Mouse (Mus musculus) liver, embryonic 13.5 days (tissue): ENCODE data around the gene Eif4a1. TPM values are rescaled to one million over a fixed set of nuclear protein-coding genes. Genes with fewer than 3 reads are reported as not detected.

ENCODE experiments used
- ATAC-seq: fragments of 200-750 bp; cut with Nextera tagmentation; 2 replicates; pipeline ENCODE4 v1.8.0; 2017; ENCODE audit warnings: low read depth, mild to moderate bottlenecking, moderate number of reproducible peaks, moderate library complexity
- DNase-seq: peaks from one replicate; pipeline ENCODE4 v3.0.0; 2022
- H3K27ac ChIP-seq: fragments of 300-500 bp; sonication (generic); 2 replicates; pipeline ENCODE4 v1.5.1; 2015; ENCODE audit warnings: moderate library complexity, mild to moderate bottlenecking, inconsistent platforms
- H3K27me3 ChIP-seq: fragments of 300-500 bp; sonication (generic); 2 replicates; pipeline ENCODE4 v1.6.1; 2015; ENCODE audit warnings: mild to moderate bottlenecking, inconsistent platforms
- H3K36me3 ChIP-seq: fragments of 300-500 bp; sonication (generic); 2 replicates; pipeline ENCODE4 v1.6.1; 2015; ENCODE audit warnings: mild to moderate bottlenecking, inconsistent platforms
- H3K4me1 ChIP-seq: fragments of 300-500 bp; sonication (generic); replicated peaks from 2 replicates; pipeline ENCODE4 v1.6.1; 2015; ENCODE audit warnings: inconsistent platforms
- H3K4me2 ChIP-seq: fragments of 300-500 bp; sonication (generic); 2 replicates; pipeline ENCODE4 v1.6.1; 2015; ENCODE audit warnings: inconsistent platforms, mild to moderate bottlenecking, moderate library complexity
- H3K4me3 ChIP-seq: fragments of 300-500 bp; sonication (generic); replicated peaks from 2 replicates; pipeline ENCODE4 v1.5.1; 2015; ENCODE audit warnings: mild to moderate bottlenecking, inconsistent platforms
- H3K9ac ChIP-seq: fragments of 300-500 bp; sonication (generic); 2 replicates; pipeline ENCODE4 v1.6.1; 2015; ENCODE audit warnings: mild to moderate bottlenecking, inconsistent platforms
- H3K9me3 ChIP-seq: fragments of 300-500 bp; sonication (generic); replicated peaks from 2 replicates; pipeline ENCODE4 v1.6.1; 2016; ENCODE audit warnings: inconsistent platforms
- WGBS: fragments of 180-500 bp; shearing (Covaris S2); methylation state at CpG from one replicate; pipeline ENCODE4 v1.1.7; 2015; ENCODE audit not compliant: insufficient replicate concordance; 5-methylcytosine and 5-hydroxymethylcytosine counted together
- polyA plus RNA-seq: library from polyadenylated mRNA; unstranded; fragments of >200 nt; fragmentation: Nextera tagmentation; extraction: Ambion mirVana; gene quantifications from 2 replicates; pipeline ENCODE4 v1.2.1, GENCODE M21; 2015

Eif4a1 gene
- polyA plus RNA-seq, 1 experiment from 2014 or later, result 351 TPM

DNA sequence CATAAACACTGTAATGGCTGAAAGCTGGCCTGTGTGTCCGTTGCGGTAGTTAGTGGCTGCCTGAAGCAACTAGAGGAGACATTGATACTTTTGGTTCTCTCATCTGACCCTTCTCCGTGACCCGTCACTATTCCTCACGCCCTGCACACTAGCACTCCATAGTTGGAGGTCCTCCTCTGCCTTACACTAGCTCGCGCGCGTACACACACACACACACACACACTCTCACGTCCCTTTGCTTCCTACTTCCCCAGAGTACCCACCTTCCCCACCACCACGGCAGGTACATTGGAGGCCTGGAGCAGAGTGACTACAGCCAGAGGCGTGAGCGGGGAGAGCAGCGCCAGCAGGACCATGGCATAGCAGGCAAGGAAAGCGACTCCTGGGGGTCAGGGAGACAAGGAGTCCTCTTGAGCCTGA lies 14.8 kb downstream of the Eif4a1 start:
- Histone ChIP-seq H3K27me3 (no peaks in the 10 kb centered on the region), H3K9me3 (no peaks in the 10 kb centered on the region), H3K4me1 (peaks cover 68% of the 10 kb centered on the region), H3K9ac (no peak overlapping the region), H3K4me2 (no peak overlapping the region), H3K27ac (no peak overlapping the region), H3K4me3 (no peak overlapping the region), H3K36me3 (peaks cover 67% of the 10 kb centered on the region)
- WGBS, result 81% methylated on average over 15 of the region's 15 CpGs
- DNase-seq (no peak), ATAC-seq (no peak)

DNA sequence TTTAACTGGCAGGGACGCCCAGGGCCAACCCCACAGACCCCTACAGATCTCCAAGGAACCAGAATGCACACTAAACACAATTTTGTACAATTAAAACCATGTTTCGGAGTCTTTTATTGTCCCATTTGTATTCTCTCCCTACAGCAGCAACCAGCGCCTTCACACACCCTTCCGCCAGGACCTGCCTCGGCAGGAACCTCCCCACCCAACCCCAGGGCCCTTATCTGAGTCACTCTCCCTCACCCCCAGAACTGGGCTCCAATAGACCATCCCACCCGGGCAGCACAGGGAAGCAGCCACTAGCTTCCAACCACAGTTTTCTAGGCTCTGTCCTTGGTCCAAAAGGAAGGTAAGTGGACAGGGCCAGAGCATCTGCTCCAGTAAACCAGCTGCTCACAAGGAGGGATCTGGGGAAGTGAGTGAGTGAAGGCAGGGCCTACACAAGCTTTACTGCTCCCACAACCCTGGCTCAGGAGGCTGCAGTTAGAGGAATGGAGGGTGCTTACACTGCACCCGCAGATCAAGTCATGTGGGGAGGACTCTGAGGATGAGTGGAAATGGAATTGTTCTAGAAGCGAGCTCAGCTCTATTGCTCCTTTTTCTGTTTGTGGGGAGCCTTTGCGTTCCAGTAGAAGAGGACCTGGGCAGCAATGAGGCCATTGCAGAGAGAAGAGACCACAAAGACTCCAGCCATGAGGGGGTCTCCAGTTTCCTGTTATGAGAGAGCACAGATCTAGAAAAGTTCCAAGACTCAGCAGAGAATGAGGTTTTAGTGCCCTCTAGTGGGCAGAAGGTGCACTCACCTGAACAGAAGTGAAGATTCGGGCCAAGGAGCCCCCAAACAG lies 15.4 kb downstream of the Eif4a1 start:
- ATAC-seq (peak; percentile 52; the same call in 1 of the 2 replicates), DNase-seq (peak; percentile 36)
- WGBS, result 48% methylated on average over 10 of the region's 10 CpGs
- Histone ChIP-seq H3K4me3 (no peak overlapping the region), H3K4me1 (peaks cover 73% of the 10 kb centered on the region), H3K27ac (peak overlapping the region; percentile 60), H3K27me3 (no peaks in the 10 kb centered on the region), H3K36me3 (peaks cover 73% of the 10 kb centered on the region), H3K9me3 (no peaks in the 10 kb centered on the region), H3K9ac (peak overlapping the region; percentile 38; the same call in 1 of the 2 replicates), H3K4me2 (peak overlapping the region; percentile 18; the same call in 1 of the 2 replicates)

DNA sequence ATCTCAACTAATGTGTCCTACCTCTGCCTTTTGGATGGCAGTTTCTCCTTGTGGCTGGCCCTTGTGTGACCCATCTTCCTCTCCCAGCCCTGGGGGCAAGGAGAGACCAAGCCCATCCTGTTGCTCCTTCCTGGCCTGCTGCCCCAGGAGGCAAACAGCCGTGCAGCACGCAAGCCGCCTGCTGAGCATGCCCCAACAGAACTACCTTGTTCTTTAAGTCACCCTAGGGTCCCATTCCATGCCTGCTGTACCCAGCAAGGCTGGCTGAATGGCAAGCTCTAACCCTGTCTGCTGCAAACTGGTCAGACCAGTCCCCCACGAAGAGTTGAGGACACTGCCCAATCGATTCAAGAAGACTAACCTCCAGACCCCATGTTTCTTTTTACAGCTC lies 16.2 kb downstream of the Eif4a1 start:
- Histone ChIP-seq H3K36me3 (peaks cover 81% of the 10 kb centered on the region), H3K4me2 (no peak overlapping the region), H3K9me3 (no peaks in the 10 kb centered on the region), H3K27me3 (no peaks in the 10 kb centered on the region), H3K27ac (no peak overlapping the region), H3K4me1 (peaks cover 65% of the 10 kb centered on the region), H3K4me3 (no peak overlapping the region), H3K9ac (0 out of 2 replicates have a peak overlapping the region, but pooled peaks have one; percentile 38)
- no peak for DNase-seq
- 89% methylated on average over 5 of the region's 5 CpGs for WGBS
- ATAC-seq, result no peak

DNA sequence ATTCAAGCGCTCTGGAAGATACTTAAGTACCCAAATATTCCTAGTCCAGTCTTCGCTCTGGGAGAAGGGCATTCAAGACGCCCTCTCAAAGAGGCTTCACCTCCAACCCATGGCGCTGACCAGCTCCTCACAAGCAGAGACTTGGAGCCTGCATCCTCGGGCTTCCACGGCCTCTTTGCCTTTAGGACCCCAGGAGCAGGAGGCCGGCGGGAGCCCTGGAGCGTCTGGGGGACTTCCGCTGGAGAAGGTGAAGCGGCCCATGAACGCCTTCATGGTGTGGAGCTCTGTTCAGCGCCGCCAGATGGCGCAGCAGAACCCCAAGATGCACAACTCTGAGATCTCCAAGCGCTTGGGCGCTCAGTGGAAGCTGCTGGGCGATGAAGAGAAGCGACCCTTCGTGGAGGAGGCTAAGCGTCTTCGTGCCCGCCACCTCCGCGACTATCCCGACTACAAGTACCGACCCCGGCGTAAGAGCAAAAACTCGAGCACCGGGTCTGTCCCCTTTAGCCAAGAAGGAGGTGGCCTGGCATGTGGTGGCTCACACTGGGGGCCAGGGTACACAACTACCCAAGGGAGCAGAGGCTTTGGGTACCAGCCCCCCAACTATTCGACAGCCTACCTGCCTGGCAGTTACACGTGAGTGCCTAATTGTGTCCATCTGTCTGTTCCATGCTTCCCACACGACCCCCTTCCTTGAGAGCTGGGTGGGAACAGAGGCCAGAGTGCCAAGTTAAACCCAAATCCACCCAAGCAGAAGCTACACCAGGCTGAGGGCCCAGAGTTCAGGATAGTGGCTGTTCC lies 16.8 kb downstream of the Eif4a1 start, which contains the start of gene Sox15:
Sox15 (plus strand) TSS at position 51 of the 801 bp plus-strand sequence.
- Histone ChIP-seq H3K4me2 (0 out of 2 replicates have a peak within 1 kb of the TSS, but pooled peaks have one; percentile 23), H3K36me3 (peaks cover 87% of the 10 kb centered on the region), H3K27me3 (no peaks in the 10 kb centered on the region), H3K4me1 (peaks cover 59% of the 10 kb centered on the region), H3K9me3 (no peaks in the 10 kb centered on the region), H3K9ac (no peak within 1 kb of the TSS), H3K4me3 (no peak within 1 kb of the TSS), H3K27ac (peak within 1 kb of the TSS; percentile 30)
- DNase-seq (peak; percentile 43), ATAC-seq (peak; percentile 60)
- 37% methylated on average over 34 of the region's 34 CpGs for WGBS

DNA sequence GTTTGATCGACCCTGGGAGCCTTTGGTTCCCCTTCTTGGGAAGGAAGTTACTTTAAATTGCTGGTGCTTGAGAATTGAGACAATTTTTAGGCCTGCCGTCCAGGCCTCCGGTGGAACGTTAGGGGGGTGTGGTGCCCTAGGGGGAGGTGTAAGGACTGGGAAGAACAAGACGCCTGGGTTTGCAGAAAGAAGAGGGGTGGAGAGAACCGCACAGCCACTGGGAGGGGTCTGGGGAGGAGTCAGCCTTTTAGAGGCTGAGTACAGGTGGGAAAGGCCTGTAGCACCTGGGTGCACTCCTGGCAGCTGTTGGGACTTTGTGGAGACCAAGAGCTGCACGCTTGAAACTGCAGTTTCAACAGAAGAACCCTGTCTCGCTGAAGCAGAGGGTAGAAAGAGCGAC lies 17.5 kb downstream of the Eif4a1 start:
- ATAC-seq (no peak), DNase-seq (no peak)
- Histone ChIP-seq H3K27ac (peak overlapping the region; percentile 30), H3K4me3 (no peak overlapping the region), H3K9ac (no peak overlapping the region), H3K27me3 (no peaks in the 10 kb centered on the region), H3K4me1 (peaks cover 53% of the 10 kb centered on the region), H3K9me3 (no peaks in the 10 kb centered on the region), H3K4me2 (no peak overlapping the region), H3K36me3 (peaks cover 91% of the 10 kb centered on the region)
- WGBS, result 38% methylated on average over 9 of the region's 9 CpGs

DNA sequence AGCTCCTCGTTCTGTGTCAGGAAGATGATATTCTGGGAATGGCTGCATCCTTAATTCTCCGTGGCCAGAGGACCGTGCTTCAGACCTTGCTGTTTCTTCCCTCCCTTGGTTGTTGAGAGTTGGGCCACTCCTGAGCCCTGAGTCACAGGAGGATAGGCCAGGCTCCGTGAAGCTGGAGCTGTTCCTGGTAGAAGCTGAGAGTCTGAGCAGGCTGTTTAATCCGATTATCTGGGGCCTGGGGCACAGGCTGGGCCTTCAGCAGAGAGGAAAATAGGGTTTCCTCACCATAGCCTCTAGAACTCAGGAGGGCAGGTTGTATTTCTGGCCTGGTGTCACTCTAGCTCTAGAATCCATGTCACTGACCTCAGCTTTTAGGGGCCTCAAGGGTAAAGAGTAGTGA lies 18.8 kb downstream of the Eif4a1 start:
- ATAC-seq, result no peak
- no peak for DNase-seq

DNA sequence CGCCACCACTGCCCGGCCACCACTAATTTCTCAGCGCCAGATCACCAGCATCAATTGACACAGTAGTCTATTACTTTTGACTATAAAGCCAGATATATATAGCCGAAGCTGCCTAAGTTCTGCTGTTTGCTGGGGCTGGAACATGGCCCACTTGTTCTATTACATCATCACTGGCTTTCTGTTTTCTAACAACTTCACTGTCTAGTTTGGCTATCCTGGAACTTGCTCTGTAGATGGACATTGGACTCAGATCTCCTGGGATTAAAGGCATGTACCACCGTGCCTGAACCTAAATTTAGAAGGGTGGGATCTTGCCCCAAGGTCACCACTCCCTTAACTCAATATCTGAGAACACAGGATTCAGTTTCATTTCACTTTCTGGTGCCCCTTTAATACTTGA lies 26.4 kb downstream of the Eif4a1 start:
- Histone ChIP-seq H3K9ac (no peak overlapping the region), H3K9me3 (no peaks in the 10 kb centered on the region), H3K4me3 (no peak overlapping the region), H3K4me2 (no peak overlapping the region), H3K4me1 (0 out of 2 replicates have a peak, but pooled peaks cover 2% of the 10 kb centered on the region), H3K27me3 (no peaks in the 10 kb centered on the region), H3K27ac (0 out of 2 replicates have a peak overlapping the region, but pooled peaks have one; percentile 13), H3K36me3 (peaks cover 96% of the 10 kb centered on the region)
- 83% methylated on average over 5 of the region's 5 CpGs for WGBS
- DNase-seq (no peak), ATAC-seq (no peak)

More for the DNA sequence above, 18.8 kb downstream of the Eif4a1 start:
- Histone ChIP-seq H3K27me3 (no peaks in the 10 kb centered on the region), H3K36me3 (peaks cover 91% of the 10 kb centered on the region), H3K4me3 (no peak overlapping the region), H3K4me1 (peaks cover 53% of the 10 kb centered on the region), H3K9me3 (no peaks in the 10 kb centered on the region), H3K9ac (no peak overlapping the region), H3K27ac (no peak overlapping the region; the same call in 1 of the 2 replicates), H3K4me2 (no peak overlapping the region)
- WGBS, result 65% methylated on average over 5 of the region's 5 CpGs

DNA sequence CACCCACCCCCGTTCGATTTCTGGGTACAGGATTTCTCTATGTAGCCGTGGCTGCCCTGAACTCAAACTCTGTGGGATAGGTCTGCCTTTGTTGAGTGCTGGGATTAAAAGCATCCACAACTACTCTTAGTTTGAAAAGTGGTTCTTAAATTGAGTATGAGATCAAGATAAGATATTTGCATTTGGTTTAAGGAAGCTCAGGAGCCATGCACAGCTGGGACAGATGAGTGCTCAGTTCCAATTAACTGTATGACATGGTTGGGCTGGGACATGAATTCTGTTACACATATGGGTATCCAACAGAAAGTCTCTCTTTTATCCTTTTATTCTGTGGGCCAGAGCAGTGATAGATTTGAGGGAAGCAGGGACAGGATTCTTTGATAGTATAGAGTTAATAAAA lies 36.8 kb downstream of the Eif4a1 start:
- no peak for ATAC-seq
- Histone ChIP-seq H3K36me3 (peaks cover 21% of the 10 kb centered on the region), H3K4me1 (peaks cover 45% of the 10 kb centered on the region), H3K9ac (peak overlapping the region; percentile 97; the same call in 1 of the 2 replicates), H3K4me2 (peak overlapping the region; percentile 4), H3K4me3 (no peak overlapping the region; the same call in 1 of the 2 replicates), H3K27me3 (no peaks in the 10 kb centered on the region), H3K27ac (no peak overlapping the region), H3K9me3 (no peaks in the 10 kb centered on the region)
- WGBS, result 81% methylated on average over 3 of the region's 3 CpGs
- DNase-seq, result no peak

DNA sequence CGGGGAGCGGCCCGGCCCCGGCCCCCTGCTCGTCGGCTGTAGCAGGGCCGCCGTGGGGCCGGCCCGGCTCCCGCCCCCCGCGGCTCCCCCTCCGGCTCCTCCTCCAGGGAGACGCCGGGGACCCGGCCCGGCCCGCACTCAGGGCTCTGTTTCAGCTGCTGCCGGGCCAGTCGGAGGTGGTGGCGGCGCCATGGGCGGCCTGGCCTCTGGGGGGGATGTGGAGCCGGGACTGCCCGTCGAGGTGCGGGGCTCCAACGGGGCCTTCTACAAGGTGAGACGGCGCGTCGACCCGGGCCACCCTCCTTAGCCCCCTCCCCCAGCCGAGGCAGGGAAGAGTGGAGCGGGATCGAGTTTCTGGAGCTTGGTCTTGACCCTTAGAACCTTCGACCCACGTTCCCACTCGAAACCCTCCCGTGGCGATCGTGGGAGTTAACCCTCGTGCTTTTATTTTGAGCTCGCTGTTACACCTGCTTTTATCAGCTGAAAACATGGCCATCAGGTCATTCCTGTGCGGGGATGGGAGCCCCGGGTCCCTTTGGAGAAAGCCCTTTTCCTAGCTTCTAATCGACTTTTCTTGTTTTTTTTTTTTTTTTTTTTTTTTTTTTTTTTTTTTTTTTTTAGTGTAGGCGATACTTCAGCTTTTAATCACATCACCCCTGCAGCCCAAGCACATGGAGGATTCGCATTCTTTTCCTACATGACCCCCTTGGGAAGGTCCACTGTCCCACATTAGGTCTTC lies 38.9 kb downstream of the Eif4a1 start:
- DNase-seq (no peak), ATAC-seq (peak; percentile 55)
- peaks cover 48% of the 10 kb centered on the region for H3K4me1 ChIP-seq
- H3K27ac ChIP-seq, result peak overlapping the region; percentile 95
- H3K9ac ChIP-seq, result peak overlapping the region; percentile 97
- peaks cover 5% of the 10 kb centered on the region; the same call in 1 of the 2 replicates for H3K36me3 ChIP-seq
- peak overlapping the region; percentile 93 for H3K4me3 ChIP-seq
- H3K4me2 ChIP-seq, result peak overlapping the region; percentile 91
- no peaks in the 10 kb centered on the region for H3K27me3 ChIP-seq
- H3K9me3 ChIP-seq, result no peaks in the 10 kb centered on the region
- WGBS, result under 1% methylated on average over 50 of the region's 50 CpGs

DNA sequence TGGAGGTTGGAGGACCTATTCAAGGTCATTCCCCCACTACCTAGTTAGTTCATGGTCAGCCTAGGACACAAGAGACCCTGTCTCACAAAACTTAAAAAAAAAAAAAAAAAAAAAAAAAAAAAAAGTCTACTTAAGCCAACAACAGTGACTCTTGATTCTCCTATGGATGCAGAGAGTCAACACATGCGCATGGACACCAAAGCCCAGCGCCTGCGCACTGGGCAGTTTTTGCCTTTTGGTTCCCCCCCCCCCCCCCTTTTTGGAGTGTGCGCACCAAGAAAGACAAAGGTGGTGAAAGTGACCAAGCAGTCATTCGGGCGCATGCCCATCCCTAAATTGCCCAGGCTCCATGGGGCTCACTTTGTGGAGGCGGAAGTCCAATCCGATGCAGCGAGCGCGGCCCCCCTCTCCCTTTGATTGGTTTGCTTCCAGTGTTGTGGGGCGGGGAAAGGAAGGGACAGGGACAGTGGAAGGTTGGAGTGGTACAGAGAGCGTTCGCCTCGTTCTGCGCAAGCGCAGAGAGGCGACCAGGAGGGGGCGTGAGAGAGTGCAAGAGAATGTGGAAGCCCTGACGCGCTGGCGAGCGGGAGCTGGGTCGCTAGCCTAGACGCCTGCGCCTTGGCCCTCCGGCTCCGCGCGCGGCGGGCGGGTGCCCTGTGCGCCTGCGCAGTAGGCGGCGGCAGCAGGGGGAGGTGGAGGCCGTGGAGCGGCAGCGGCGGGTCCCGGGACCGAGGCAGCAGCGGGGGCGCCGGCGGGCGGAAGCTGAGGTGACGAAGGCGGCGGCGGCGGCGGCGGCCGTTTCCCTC lies 39.7 kb downstream of the Eif4a1 start, which contains the start of gene Fxr2:
Fxr2 (plus strand) TSS at position 707 of the 806 bp plus-strand sequence.
- DNase-seq (peak; percentile 100), ATAC-seq (peak; percentile 95)
- H3K9ac ChIP-seq, result peak within 1 kb of the TSS; percentile 97
- H3K4me2 ChIP-seq, result peak within 1 kb of the TSS; percentile 91
- H3K27ac ChIP-seq, result peak within 1 kb of the TSS; percentile 95
- H3K4me3 ChIP-seq, result peak within 1 kb of the TSS; percentile 93
- peaks cover 48% of the 10 kb centered on the region for H3K4me1 ChIP-seq
- H3K36me3 ChIP-seq, result peaks cover 2% of the 10 kb centered on the region; the same call in 1 of the 2 replicates
- WGBS, result under 1% methylated on average over 55 of the region's 56 CpGs
- no peaks in the 10 kb centered on the region for H3K9me3 ChIP-seq
- H3K27me3 ChIP-seq, result no peaks in the 10 kb centered on the region
